Mouse (Mus musculus) urinary bladder, postnatal 14 days (tissue): ENCODE measurements around the gene Ltbp3.

Experiments used
- DNase-seq: peaks from one replicate; pipeline ENCODE4 v3.0.0; 2021; ENCODE audit warnings: low spot score

Gene Ltbp3

GRCm38 (mm10) chr19:5756321-5756985, 15.7 kb downstream of the Ltbp3 start:
- no peak for DNase-seq

DNA sequence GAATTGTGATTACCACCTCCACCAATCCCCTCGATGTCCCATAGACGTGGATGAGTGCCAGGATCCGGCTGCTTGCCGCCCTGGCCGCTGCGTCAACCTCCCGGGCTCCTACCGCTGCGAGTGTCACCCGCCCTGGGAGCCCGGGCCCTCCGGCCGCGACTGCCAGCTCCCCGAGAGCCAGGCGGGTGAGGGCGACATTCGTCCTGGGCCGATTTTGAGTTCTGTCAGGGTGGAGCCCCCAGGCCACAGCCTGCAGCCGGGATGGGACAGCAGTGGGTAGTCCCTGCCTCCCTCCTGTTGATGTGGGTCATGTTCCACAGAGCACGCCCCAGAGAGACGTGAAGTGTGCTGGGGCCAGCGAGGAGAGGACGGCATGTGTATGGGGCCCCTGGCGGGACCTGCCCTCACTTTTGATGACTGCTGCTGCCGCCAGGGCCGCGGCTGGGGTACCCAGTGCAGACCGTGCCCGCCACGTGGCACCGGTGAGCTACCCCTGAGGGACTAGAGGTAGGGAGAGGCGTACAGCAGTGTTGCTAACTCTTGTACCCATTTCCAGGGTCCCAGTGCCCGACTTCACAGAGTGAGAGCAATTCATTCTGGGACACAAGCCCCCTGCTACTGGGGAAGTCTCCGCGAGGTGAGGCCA, 16.4 kb downstream of the Ltbp3 start:
- no peak for DNase-seq

DNA sequence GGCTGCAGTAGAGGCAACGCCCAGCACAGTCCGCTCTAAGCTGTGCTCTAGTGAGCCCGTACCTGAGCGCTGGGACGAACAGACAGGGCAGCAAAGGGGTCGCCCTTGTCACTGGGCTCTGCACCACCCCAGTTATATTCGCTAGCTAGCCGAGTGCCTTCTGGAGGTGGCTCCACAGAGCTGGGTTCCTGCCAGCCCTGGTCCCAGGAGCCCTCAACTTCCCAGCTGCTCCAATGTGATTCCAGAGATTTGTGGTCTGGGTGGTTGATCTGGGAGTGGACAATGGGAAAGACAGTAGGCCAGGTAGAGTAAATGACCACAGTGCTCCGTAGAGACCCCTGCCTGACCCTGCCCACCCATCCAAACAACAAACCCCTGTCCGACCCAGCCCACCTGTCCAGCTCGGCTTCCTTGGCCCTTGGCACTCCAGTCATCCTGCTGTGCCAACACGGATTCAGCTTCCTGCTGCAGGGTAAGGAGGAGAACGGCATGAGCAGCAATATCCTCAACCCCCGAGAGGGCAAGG, 18.2 kb downstream of the Ltbp3 start:
- no peak for DNase-seq

GRCm38 (mm10) chr19:5763163-5763562, 22.5 kb downstream of the Ltbp3 start:
- DNase-seq, result no peak

GRCm38 (mm10) chr19:5767271-5767670, 26.6 kb downstream of the Ltbp3 start:
- no peak for DNase-seq

DNA sequence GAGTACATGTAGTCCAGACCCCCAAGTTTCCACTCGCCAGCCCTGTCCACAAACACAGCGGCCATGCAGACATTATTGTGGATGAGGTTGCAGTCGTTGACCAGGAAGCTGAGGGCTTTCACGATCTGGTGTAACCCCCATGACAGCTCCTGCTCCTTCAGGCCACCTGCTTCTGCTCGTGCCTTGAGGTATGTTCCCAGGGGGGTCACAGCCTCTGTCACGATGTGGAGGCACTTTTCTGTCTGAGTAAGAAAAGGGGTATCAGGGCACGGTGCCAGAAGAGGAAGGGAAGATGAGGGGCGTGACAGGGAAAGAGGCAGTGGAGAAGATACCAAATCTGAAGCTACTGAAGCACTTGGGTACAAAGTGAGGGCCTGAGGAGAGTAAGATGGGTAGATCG, 29.6 kb downstream of the Ltbp3 start:
- no peak for DNase-seq

DNA sequence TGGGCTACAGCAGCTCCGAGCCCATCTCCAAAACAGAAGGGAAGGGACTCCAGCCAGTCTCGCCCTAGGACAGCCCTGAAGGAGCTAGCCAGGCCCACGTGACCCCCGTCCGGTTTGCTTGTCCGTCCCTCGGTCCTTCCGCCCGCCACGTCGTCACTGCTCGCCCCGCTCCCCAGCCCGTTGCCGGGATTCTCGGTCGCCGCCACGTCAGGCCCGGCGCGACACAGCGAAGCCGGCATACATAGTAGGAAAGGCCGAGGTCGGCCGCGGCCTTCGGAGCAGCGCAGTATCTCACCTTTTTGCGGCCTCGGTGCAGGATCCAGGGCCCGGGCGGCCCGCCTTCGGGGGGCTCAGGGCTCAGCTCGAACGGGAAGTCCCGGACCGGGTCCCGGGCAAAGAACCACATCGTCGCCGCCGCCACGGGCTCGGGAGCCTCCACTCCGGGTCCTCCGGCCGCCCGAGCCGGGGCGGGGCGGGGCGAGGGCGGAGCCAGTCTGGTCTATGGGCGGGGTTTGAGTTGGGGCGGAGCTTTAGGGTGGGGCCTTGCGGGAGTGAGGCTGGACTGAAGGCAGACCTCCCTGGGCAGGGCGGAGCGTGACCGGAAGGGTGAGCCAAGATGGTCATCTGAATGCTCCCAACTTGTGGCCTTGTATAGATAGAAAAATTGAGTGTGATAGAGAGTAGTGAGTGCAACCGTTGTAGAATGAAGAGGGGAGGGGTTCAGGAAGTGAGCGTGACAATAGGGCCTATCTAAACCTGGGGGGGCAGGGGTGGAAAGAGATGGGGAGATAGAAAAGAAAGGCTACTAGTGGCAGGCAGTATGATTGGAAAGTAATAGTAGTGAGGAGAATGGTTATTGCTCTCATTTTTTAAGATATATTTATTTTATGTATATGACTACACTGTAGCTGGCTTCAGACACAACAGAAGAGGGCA, 30.5 kb downstream of the Ltbp3 start, which contains the start of gene Scyl1:
TSS of gene Scyl1 (minus strand) at position 495 of the 936 bp plus-strand sequence.
- peak; percentile 96 for DNase-seq

DNA sequence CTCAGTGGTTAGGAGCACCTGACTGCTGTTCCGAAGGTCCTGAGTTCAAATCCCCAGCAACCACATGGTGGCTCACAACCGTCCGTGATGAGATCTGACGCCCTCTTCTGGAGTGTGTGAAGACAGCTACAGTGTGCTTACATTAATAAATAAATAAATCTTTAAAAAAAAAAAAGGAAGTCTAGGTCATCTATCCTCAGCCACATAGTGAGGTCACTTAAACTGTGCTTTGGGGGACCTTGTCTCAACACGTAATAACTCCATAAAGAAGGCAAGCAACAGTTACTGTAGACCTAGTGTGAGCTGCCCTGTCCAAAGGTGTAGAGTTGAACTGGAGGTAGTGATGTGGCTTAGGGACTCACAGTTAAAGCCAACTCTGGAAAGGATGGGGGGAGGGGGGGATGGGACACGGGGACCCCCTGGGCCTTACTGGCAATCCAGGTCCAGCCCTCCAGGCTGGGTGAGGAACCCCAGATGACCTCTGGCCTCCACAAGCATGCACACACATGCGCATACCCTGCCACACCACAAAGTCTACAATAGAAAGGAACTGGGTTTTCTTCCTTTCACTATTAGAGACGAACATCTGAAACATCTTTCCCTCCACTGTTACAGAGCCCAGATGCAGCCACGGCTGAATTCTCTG, 36.8 kb downstream of the Ltbp3 start:
- DNase-seq, result no peak

GRCm38 (mm10) chr19:5778312-5778711, 37.6 kb downstream of the Ltbp3 start:
- DNase-seq, result no peak

DNA sequence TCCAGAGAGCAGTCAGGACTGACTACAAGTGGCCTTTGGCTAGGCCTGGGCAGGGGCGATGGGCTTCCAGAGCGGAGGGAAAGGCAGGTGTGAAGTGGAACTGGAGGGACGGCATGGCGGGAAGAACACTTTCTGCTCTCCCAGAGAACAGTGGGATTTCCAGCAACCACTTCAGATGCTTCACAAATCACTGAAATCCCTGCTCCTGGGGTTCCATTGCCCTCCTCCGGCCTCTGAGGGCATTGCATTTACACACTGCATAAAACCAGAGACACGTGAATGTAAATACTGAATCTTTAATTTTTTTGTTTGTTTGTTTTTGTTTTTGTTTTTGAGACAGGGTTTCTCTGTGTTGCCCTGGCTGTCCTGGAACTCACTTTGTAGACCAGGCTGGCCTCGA, 39.5 kb downstream of the Ltbp3 start:
- no peak for DNase-seq

DNA sequence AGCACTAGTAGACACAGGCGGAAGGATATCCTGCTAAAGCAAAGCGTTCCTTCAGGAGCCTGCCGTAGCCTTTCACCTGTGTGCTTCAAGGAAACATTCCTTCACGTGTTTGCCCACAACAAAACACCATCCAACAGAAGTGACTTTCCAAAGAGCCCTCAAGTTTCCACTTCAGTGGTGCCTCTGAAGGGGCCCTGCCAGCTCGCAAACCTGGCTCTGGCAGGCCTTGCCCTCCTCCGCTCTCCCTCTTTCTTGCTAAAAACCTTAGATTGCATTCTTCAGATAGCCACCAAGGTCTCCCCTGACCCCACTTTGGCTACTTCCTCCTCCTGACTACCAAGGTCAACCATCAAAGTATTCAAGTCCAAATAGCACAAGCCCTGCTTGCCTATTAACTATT, 40.8 kb downstream of the Ltbp3 start:
- no peak for DNase-seq

- no peak for DNase-seq
These were observed 41.4 kb downstream of the Ltbp3 start for GRCm38 (mm10) chr19:5782121-5782520.

DNA sequence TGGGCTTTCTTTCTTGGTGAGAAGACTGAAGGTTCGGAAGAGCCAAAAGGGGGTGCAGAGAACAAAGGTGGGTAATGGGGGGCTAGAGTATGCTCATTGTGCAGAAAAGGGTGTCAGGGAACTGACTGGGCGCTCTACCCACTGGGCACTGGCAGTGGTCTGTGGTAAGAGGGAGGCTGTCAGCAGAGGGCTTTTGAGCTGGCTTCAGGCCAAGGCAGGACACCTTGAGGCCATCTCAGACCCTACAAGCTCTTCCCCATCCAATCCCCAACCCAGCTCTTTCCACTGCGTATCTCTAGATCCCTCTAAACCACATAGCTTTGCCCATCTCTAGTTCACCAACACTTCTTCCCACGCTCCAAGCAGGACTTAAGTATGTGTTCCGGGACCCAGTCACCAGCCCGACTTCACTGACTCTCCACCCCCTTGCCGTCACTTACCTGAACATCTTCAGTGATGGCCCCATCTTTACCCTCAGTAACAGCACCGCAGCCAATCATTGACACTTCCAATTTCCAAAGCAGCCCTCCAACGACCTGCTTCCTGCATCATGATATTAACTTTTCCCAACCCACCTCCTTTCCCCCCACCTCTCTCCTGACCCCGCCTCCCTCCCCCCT, 44.4 kb downstream of the Ltbp3 start:
- DNase-seq, result no peak

DNA sequence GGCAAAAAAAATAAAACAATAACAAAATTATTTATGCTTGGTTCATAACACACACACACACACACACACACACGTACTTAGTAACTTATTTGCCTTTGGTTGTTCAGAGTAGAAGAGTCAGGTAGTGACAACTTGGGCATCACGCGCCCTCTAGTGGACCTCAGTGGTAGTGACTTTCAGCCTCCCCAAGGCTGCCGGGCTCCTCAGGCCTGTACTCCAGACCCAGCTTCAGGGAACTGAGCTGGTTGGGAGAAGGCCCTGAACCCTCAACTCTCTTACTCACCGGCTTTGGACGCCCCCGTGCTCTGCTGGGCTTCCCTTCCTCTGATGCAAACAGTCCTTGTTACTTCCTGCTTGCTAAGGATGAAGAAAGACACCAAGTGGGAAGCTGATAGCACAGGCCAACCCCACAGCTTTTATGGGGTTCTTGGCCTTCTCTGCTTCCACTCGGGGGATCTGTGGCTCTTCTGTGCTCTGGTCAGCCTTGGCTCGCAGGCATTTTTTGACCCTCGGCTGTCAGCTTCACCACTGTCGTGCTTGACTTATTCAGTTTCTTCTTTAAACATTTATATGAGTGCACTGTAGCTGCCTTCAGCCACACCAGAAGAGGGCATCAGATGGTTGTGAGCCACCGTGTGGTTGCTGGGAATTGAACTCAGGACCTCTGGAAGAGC, 45.9 kb downstream of the Ltbp3 start:
- DNase-seq, result peak; percentile 90

DNA sequence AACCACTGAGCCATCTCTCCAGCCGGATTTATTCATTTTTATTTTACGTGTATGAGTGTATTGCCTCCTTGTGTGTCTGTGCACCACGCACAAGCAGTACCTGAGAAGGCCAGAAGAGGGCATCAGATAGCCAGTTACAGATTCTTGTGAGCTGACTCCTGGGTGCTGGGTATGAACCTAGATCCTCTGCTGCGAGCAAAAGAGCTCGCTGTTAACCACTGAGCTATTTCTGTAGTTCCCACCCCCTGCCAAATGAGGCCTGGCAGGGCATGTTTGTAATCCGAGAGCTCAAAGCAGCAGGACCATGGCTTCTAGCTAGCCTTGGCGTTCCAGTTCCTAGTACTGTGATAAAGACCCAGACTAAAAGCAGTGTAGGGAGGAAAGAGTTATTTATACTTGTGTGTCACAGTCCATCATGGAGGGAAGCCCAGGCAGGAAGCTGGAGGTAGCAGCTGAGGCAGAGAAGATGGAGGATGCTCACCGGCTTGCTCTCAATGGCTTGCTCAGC, 46.5 kb downstream of the Ltbp3 start:
- DNase-seq, result peak; percentile 87

DNA sequence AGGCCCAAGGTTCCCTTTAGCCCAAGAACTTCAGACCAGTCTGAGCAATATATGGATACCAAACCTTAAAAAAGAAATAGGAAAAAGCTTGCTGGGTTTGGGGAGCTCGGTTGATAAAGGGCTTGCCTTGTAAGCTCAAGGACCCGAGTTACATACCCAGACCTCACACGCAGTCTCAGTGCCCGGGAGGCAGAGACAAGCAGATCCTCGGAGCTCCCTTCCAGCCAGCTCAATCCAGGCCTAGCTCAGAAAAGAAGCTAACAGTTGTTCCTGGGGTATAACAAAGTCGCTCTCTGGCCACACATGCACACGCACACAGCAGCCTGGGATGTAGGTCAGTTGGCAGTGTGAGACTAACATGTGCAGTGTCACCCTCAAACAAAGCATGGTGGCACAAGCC, 47.2 kb downstream of the Ltbp3 start:
- no peak for DNase-seq

GRCm38 (mm10) chr19:5788620-5789019, 47.9 kb downstream of the Ltbp3 start:
- no peak for DNase-seq

- DNase-seq, result no peak
These were observed 48.4 kb downstream of the Ltbp3 start for GRCm38 (mm10) chr19:5789066-5789465.

- no peak for DNase-seq
These were observed 50.6 kb downstream of the Ltbp3 start for GRCm38 (mm10) chr19:5791329-5791728.

DNA sequence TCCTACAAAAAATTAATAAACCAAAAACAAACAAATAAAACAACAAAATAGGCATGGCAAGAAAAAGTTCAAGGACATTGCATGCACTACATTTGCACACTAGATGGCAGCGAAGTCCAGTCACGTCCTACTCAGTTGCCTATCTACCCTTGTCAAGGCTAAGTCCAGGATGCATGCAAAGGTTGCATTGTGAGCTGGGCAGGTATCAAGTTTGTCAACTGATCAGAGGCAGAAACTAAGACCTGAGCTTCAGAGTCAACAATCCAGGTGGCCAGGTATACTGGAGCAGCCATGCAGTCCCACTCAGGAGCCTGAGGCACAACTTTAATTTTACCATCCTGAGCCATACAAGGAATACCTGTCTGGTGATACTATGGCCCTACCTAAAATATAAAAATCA, 52.4 kb downstream of the Ltbp3 start:
- peak; percentile 67 for DNase-seq
